Mouse (Mus musculus) CH12.LX (cell line): ENCODE results near the gene Dtl. TPM values are rescaled to one million over a fixed set of nuclear protein-coding genes. Genes with fewer than 3 reads are reported as not detected.

Experiments
- DNase-seq: peaks from one replicate; pipeline ENCODE4 v3.0.0-alpha.2; 2013; ENCODE audit errors: extremely low read depth
- H3K27ac ChIP-seq: 2 replicates; pipeline ENCODE4 v1.5.1; 2012; ENCODE audit warnings: low read depth, mild to moderate bottlenecking, control low read depth, moderate library complexity; ENCODE audit not compliant: insufficient read depth
- H3K27me3 ChIP-seq: replicated peaks from 2 replicates; pipeline ENCODE3; 2012; ENCODE audit warnings: inconsistent platforms
- H3K36me3 ChIP-seq, 2 experiments: replicated peaks in 1 of 2; 2 replicates each; pipeline versions ENCODE3 to v1.6.1; 2012; ENCODE audit warnings: inconsistent platforms in 1 of 2, low read length in 1 of 2, mild to moderate bottlenecking in 1 of 2, mixed read lengths in 1 of 2, moderate library complexity in 1 of 2; ENCODE audit not compliant: control insufficient read depth in 1 of 2, insufficient read depth in 1 of 2
- H3K4me1 ChIP-seq, 2 experiments: 2 replicates each; pipeline ENCODE4 v1.6.1; 2012; ENCODE audit warnings: inconsistent platforms in 1 of 2, moderate library complexity in 1 of 2; ENCODE audit not compliant: insufficient read depth in 2 of 2, control insufficient read depth in 1 of 2
- H3K4me2 ChIP-seq: 2 replicates; pipeline ENCODE4 v1.6.1; 2012; ENCODE audit warnings: low read depth, mild to moderate bottlenecking, control low read depth; ENCODE audit not compliant: poor library complexity, insufficient read depth, severe bottlenecking
- H3K4me3 ChIP-seq, 3 experiments: fragments of 150-350 bp in 1 of 3; sonication (generic) in 1 of 3; replicated peaks in 1 of 3; 2 replicates each; pipeline versions ENCODE3 to v1.5.1; 2011 to 2012; ENCODE audit warnings: low read depth in 2 of 3, low read length in 2 of 3, mild to moderate bottlenecking in 2 of 3, moderate library complexity in 2 of 3, control low read depth in 1 of 3, improper control_type of control experiment in 1 of 3, inconsistent platforms in 1 of 3, mixed read lengths in 1 of 3; ENCODE audit not compliant: poor library complexity in 1 of 3
- H3K79me2 ChIP-seq: replicated peaks from 2 replicates; pipeline ENCODE4 v1.6.1; 2012; ENCODE audit warnings: mild to moderate bottlenecking, moderate library complexity; ENCODE audit not compliant: control insufficient read depth, poor library complexity, insufficient read depth, severe bottlenecking; ENCODE audit errors: extremely low read depth
- H3K9ac ChIP-seq: 2 replicates; pipeline ENCODE4 v1.6.1; 2012; ENCODE audit warnings: low read depth, mild to moderate bottlenecking, control low read depth, moderate library complexity; ENCODE audit not compliant: insufficient read depth
- H3K9me3 ChIP-seq: replicated peaks from 2 replicates; pipeline ENCODE3; 2012; ENCODE audit warnings: low read length, inconsistent platforms, mixed read lengths
- CHD2 ChIP-seq: IDR thresholded peaks from 2 replicates; pipeline ENCODE4 v1.6.1; 2011; ENCODE audit warnings: low read length, improper control_type of control experiment
- JUN ChIP-seq: IDR thresholded peaks from 2 replicates; pipeline ENCODE4 v1.6.1; 2011; ENCODE audit warnings: low read depth, mild to moderate bottlenecking, low read length, improper control_type of control experiment, moderate library complexity; ENCODE audit not compliant: insufficient read depth
- KAT2A ChIP-seq: IDR thresholded peaks from 2 replicates; pipeline ENCODE4 v1.6.1; 2012; ENCODE audit warnings: low read length, improper control_type of control experiment, inconsistent platforms; ENCODE audit not compliant: insufficient replicate concordance
- MAFK ChIP-seq: IDR thresholded peaks from 2 replicates; pipeline ENCODE4 v1.6.1; 2011; ENCODE audit warnings: low read length, improper control_type of control experiment; ENCODE audit not compliant: insufficient replicate concordance
- MAZ ChIP-seq: IDR thresholded peaks from 2 replicates; pipeline ENCODE4 v1.6.1; 2012; ENCODE audit warnings: low read depth, mild to moderate bottlenecking, inconsistent platforms, low read length, improper control_type of control experiment, moderate library complexity
- MXI1 ChIP-seq: IDR thresholded peaks from 2 replicates; pipeline ENCODE4 v1.6.1; 2011; ENCODE audit warnings: mild to moderate bottlenecking, low read depth, low read length, improper control_type of control experiment
- MYC ChIP-seq: IDR thresholded peaks from 2 replicates; pipeline ENCODE4 v1.6.1; 2011; ENCODE audit warnings: low read depth, mild to moderate bottlenecking, improper control_type of control experiment, low read length
- NELFE ChIP-seq: IDR thresholded peaks from 2 replicates; pipeline ENCODE4 v1.6.1; 2011; ENCODE audit warnings: low read depth, low read length, improper control_type of control experiment
- PAX5 ChIP-seq: IDR thresholded peaks from 2 replicates; pipeline ENCODE4 v1.6.1; 2012; ENCODE audit warnings: low read length, inconsistent platforms, mixed read lengths
- POLR2A ChIP-seq: IDR thresholded peaks from 2 replicates; pipeline ENCODE4 v1.6.1; 2011; ENCODE audit warnings: low read depth, mild to moderate bottlenecking, improper control_type of control experiment, low read length
- POLR2AphosphoS2 ChIP-seq: IDR thresholded peaks from 2 replicates; pipeline ENCODE4 v1.6.1; 2011; ENCODE audit warnings: low read depth, low read length, improper control_type of control experiment
- RAD21 ChIP-seq: IDR thresholded peaks from 2 replicates; pipeline ENCODE4 v1.6.1; 2011; ENCODE audit warnings: low read depth, mild to moderate bottlenecking, low read length, improper control_type of control experiment, moderate library complexity
- SMC3 ChIP-seq: IDR thresholded peaks from 2 replicates; pipeline ENCODE4 v1.6.1; 2011; ENCODE audit warnings: low read depth, low read length, improper control_type of control experiment
- TCF12 ChIP-seq: IDR thresholded peaks from 2 replicates; pipeline ENCODE4 v1.6.1; 2014; ENCODE audit warnings: low read depth, mild to moderate bottlenecking, inconsistent platforms, low read length, improper control_type of control experiment
- USF2 ChIP-seq: conservative IDR thresholded peaks from 2 replicates; pipeline ENCODE4 v1.6.1; 2011; ENCODE audit warnings: low read depth, low read length, improper control_type of control experiment
- ZC3H11A ChIP-seq: IDR thresholded peaks from 2 replicates; pipeline ENCODE4 v1.6.1; 2012; ENCODE audit warnings: low read depth, mild to moderate bottlenecking, inconsistent platforms, low read length, improper control_type of control experiment
- ZKSCAN1 ChIP-seq: IDR thresholded peaks from 2 replicates; pipeline ENCODE4 v1.6.1; 2012; ENCODE audit warnings: low read depth, inconsistent platforms, low read length, improper control_type of control experiment, borderline replicate concordance
- dilution Hi-C: fragments of 300-500 bp; cut with MboI; formaldehyde crosslinking; loops from 2 replicates; pipeline ENCODE4 v1.14.3; 2020; ENCODE audit warnings: low sequenced_read_pairs; ENCODE audit not compliant: extremely low pct_unique_long_range_greater_than_20kb, extremely low pct_ligation_motif_present
- in situ Hi-C: fragments of 300-500 bp; cut with MboI; formaldehyde crosslinking; loops from 3 replicates; pipeline ENCODE4 v1.14.3; 2019; ENCODE audit warnings: low sequenced_read_pairs, low pct_ligation_motif_present, low pct_unique_long_range_greater_than_20kb, mixed read lengths
- polyA plus RNA-seq: library from polyadenylated mRNA; unstranded; fragments of >175 nt; gene quantifications from 2 replicates; pipeline ENCODE4 v1.2.1, GENCODE M21; 2012; ENCODE audit warnings: low read depth; ENCODE audit not compliant: insufficient read length
- total RNA-seq, 2 experiments: library from RNA; depleted of rRNA; stranded (reverse); fragments of 300-350 nt in 1 of 2; fragments of >200 nt in 1 of 2; gene quantifications; 2 replicates each; pipeline ENCODE4 v1.2.3; 2012 to 2014

Gene Dtl
- total and polyA plus RNA-seq, 3 experiments: 31.8 to 65.2 (median 37.9) TPM

GRCm38 (mm10) chr1:191490446-191490845 is 84.9 kb downstream of the Dtl start:
- no peak for DNase-seq
- H3K36me3 ChIP-seq: no peaks in the 10 kb centered on the region
- H3K27me3 ChIP-seq: peaks cover 4% of the 10 kb centered on the region
- TF ChIP-seq USF2 (no peak), POLR2A (no peak), KAT2A (no peak), MXI1 (no peak), POLR2AphosphoS2 (no peak), ZC3H11A (no peak), ZKSCAN1 (no peak), RAD21 (no peak), MYC (no peak), NELFE (no peak), MAFK (no peak), SMC3 (no peak), PAX5 (no peak), MAZ (no peak), JUN (no peak), TCF12 (no peak), CHD2 (no peak)
- no peaks in the 10 kb centered on the region for H3K79me2 ChIP-seq
- H3K9me3 ChIP-seq: no peaks in the 10 kb centered on the region
- H3K27ac ChIP-seq: no peak overlapping the region
- dilution Hi-C loops (no loop called here), in situ Hi-C loops (no loop called here)
- H3K9ac ChIP-seq: no peak overlapping the region
- H3K4me2 ChIP-seq: no peak overlapping the region
- H3K4me1 ChIP-seq: peaks cover 5 to 9% of the 10 kb centered on the region in 2 experiments; a peak in 2 of 4 replicates
- H3K4me3 ChIP-seq: no peak overlapping the region

Other genes with a start within 250 kb of the Dtl start
- 11.5 and 15.4 TPM in 2 replicates for gene Tmem206, start 249.6 kb downstream of the Dtl start, total RNA-seq (2012; rRNA removed)
- gene Tmem206, start 249.6 kb downstream of the Dtl start, total RNA-seq (2014; rRNA removed): 12.2 and 13.1 TPM in 2 replicates
- gene Tmem206, start 249.6 kb downstream of the Dtl start, polyA plus RNA-seq: 16.4 and 17.0 TPM in 2 replicates
- gene Ppp2r5a, start 172.3 kb downstream of the Dtl start, total RNA-seq (2012; rRNA removed): 58.9 and 62.0 TPM in 2 replicates
- gene Ppp2r5a, start 172.3 kb downstream of the Dtl start, total RNA-seq (2014; rRNA removed): 96.7 and 102 TPM in 2 replicates
- 40.3 and 42.6 TPM in 2 replicates for gene Ppp2r5a, start 172.3 kb downstream of the Dtl start, polyA plus RNA-seq
- gene Ints7, start 92 bp upstream of the Dtl start, total RNA-seq (2012; rRNA removed): 30.4 and 33.7 TPM in 2 replicates
- gene Ints7, start 92 bp upstream of the Dtl start, total RNA-seq (2014; rRNA removed): 46.7 and 50.5 TPM in 2 replicates
- gene Ints7, start 92 bp upstream of the Dtl start, polyA plus RNA-seq: 58.8 and 60.4 TPM in 2 replicates
- gene Lpgat1, start 142.3 kb upstream of the Dtl start, total RNA-seq (2012; rRNA removed): 15.3 and 24.2 TPM in 2 replicates
- 31.8 and 32.6 TPM in 2 replicates for gene Lpgat1, start 142.3 kb upstream of the Dtl start, total RNA-seq (2014; rRNA removed)
- gene Lpgat1, start 142.3 kb upstream of the Dtl start, polyA plus RNA-seq: 40.0 and 47.7 TPM in 2 replicates
- gene Nek2, start 245.9 kb upstream of the Dtl start, total RNA-seq (2012; rRNA removed): 41.3 and 48.9 TPM in 2 replicates
- gene Nek2, start 245.9 kb upstream of the Dtl start, total RNA-seq (2014; rRNA removed): 51.2 and 55.4 TPM in 2 replicates
- gene Nek2, start 245.9 kb upstream of the Dtl start, polyA plus RNA-seq: 68.8 and 79.4 TPM in 2 replicates